Mouse (Mus musculus) duodenum, adult 2 months (tissue): Measurements from ENCODE around the gene Ttc27. TPM values are rescaled to one million over a fixed set of nuclear protein-coding genes. Genes with fewer than 3 reads are reported as not detected.

ENCODE experiments used
- polyA plus RNA-seq: library from polyadenylated mRNA; depleted of rRNA; stranded (reverse); fragments of >200 nt; gene quantifications from 2 replicates; pipeline ENCODE4 v1.2.3, GENCODE M21; 2012; ENCODE audit warnings: low replicate concordance; rRNA removed

Gene Ttc27
- 1.1 and 1.3 TPM in 2 replicates for polyA plus RNA-seq

GRCm38 (mm10) chr17:74717618-74718151 lies at the start of gene Ttc27:
TSS of gene Ttc27 (plus strand) at chr17:74717732.

Other genes starting within 250 kb of the Ttc27 start
- gene Yipf4, start 228.2 kb upstream of the Ttc27 start, polyA plus RNA-seq = 117 and 249 TPM in 2 replicates
- 36.1 and 56.3 TPM in 2 replicates for gene Birc6, start 189.4 kb upstream of the Ttc27 start, polyA plus RNA-seq